Mouse (Mus musculus): ENCODE data around the gene Snx29.

DNA sequence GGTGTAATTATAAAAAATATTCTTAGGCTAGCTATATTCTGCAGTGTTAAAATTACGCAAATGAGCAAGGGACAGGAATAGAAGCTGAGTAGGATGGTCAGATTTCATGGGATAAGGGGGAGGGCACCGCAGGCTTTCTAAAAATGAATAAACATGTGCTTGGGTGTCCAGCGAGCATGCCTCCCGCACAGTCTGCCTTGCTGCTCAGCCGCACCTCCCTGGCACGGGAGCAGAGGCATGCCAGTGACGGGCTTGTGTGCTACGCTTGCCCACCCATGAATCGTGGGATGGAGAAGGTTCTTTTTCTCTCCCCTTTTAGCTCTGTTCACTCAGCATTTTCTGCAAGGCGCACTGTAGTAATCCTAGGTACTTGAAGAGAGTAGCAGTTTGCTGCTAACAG lies 204.3 kb downstream of the Snx29 start:
- no peak for TF ChIP-seq POLR2A (IDR thresholded peaks at IDR 0.05; ENCODE audit: insufficient read depth, low read depth, low read length)
- TF ChIP-seq CTCF (IDR thresholded peaks at IDR 0.05; ENCODE audit: insufficient read depth, low read depth, low read length): no peak
